Mouse (Mus musculus): Measurements from ENCODE around the gene Duxf3. TPM values are rescaled to one million over a fixed set of nuclear protein-coding genes. Genes with fewer than 3 reads are reported as not detected.

Duxf3 gene
- total and polyA plus RNA-seq, 3 experiments, result not detected

DNA sequence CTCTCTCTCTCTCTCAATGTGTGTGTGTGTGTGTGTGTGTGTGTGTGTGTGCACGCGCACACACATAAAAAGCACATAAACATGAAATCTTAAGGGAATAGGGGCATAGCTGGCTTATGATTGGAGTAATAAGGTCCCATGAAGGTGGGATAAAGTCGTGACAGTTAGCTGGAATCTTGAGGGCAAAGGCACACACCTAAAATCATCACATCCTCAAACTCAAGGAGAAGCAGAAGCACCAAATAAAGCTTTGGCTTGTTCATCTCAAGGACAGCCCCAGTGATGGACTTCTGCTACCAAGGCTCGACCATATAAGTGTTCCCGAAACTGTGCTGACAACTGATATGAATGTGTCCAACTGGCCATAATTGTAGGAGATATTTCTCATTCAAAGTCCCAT is 17.5 kb downstream of the Duxf3 start:
- no peaks in the 10 kb centered on the region for H3K9me3 ChIP-seq (replicated peaks; ENCODE audit: insufficient read depth, low read length)
- H3K9ac ChIP-seq (ENCODE audit: control insufficient read depth, low read depth, low read length, poor library complexity, severe bottlenecking), result no peak overlapping the region
- no peak overlapping the region for H3K4me3 ChIP-seq (ENCODE audit: control insufficient read depth in 1 of 2, insufficient read depth in 1 of 2, low read depth in 2 of 2, low read length in 2 of 2)
- H3K27me3 ChIP-seq (ENCODE audit: control insufficient read depth in 1 of 2, insufficient read depth in 2 of 2, low read length in 2 of 2), result no peaks in the 10 kb centered on the region
- no peaks in the 10 kb centered on the region for H3K79me2 ChIP-seq (ENCODE audit: control insufficient read depth, insufficient read depth, low read length, poor library complexity)
- H3K4me1 ChIP-seq (ENCODE audit: control insufficient read depth in 1 of 2, insufficient read depth in 2 of 2, low read length in 2 of 2), result no peaks in the 10 kb centered on the region
- no peaks in the 10 kb centered on the region for H3K36me3 ChIP-seq (ENCODE audit: control insufficient read depth in 1 of 2, insufficient read depth in 2 of 2, low read length in 2 of 2)
- no peak for DNase-seq (ENCODE audit: low read depth, low spot score)
- TF ChIP-seq NELFE (IDR thresholded peaks at IDR 0.05; ENCODE audit: low read depth, low read length) (no peak), UBTF (IDR thresholded peaks at IDR 0.05; ENCODE audit: borderline replicate concordance, insufficient read depth, low read depth, low read length) (no peak), JUND (IDR thresholded peaks at IDR 0.05; ENCODE audit: low read depth, low read length) (no peak), POLR2A (IDR thresholded peaks at IDR 0.05; ENCODE audit: control insufficient read depth in 1 of 2, insufficient read depth in 1 of 2, low read depth in 1 of 2, low read length in 2 of 2, poor library complexity in 1 of 2) (no peak), SMC3 (IDR thresholded peaks at IDR 0.05; ENCODE audit: low read depth, low read length) (no peak), ELF1 (IDR thresholded peaks at IDR 0.05; ENCODE audit: low read depth, low read length) (no peak), CHD1 (IDR thresholded peaks at IDR 0.05; ENCODE audit: low read depth, low read length) (no peak), KAT2A (conservative IDR thresholded peaks at IDR 0.05; ENCODE audit: low read depth, low read length) (no peak)
- no peak overlapping the region for H3K27ac ChIP-seq (ENCODE audit: control insufficient read depth, low read depth, low read length)

GRCm38 (mm10) chr10:58214497-58214896 is 18.0 kb downstream of the Duxf3 start:
- no peaks in the 10 kb centered on the region for H3K9me3 ChIP-seq (replicated peaks; ENCODE audit: insufficient read depth, low read length)
- no peaks in the 10 kb centered on the region for H3K27me3 ChIP-seq (ENCODE audit: control insufficient read depth in 1 of 2, insufficient read depth in 2 of 2, low read length in 2 of 2)
- no peak for DNase-seq (ENCODE audit: low read depth, low spot score)
- H3K27ac ChIP-seq (ENCODE audit: control insufficient read depth, low read depth, low read length), result no peak overlapping the region
- no peak for TF ChIP-seq JUND (IDR thresholded peaks at IDR 0.05; ENCODE audit: low read depth, low read length)
- TF ChIP-seq MAX (IDR thresholded peaks at IDR 0.05; ENCODE audit: low read length), result no peak
- no peak for TF ChIP-seq ETS1 (IDR thresholded peaks at IDR 0.05; ENCODE audit: low read depth, low read length)
- TF ChIP-seq ZKSCAN1 (IDR thresholded peaks at IDR 0.05; ENCODE audit: low read depth, low read length), result no peak
- TF ChIP-seq TAL1 (IDR thresholded peaks at IDR 0.05; ENCODE audit: low read length), result no peak
- TF ChIP-seq ELF1 (IDR thresholded peaks at IDR 0.05; ENCODE audit: low read depth, low read length), result no peak
- H3K4me3 ChIP-seq (ENCODE audit: control insufficient read depth in 1 of 2, insufficient read depth in 1 of 2, low read depth in 2 of 2, low read length in 2 of 2), result no peak overlapping the region
- H3K9ac ChIP-seq (ENCODE audit: control insufficient read depth, low read depth, low read length, poor library complexity, severe bottlenecking), result no peak overlapping the region
- H3K79me2 ChIP-seq (ENCODE audit: control insufficient read depth, insufficient read depth, low read length, poor library complexity), result no peaks in the 10 kb centered on the region
- no peaks in the 10 kb centered on the region for H3K36me3 ChIP-seq (ENCODE audit: control insufficient read depth in 1 of 2, insufficient read depth in 2 of 2, low read length in 2 of 2)
- H3K4me1 ChIP-seq (ENCODE audit: control insufficient read depth in 1 of 2, insufficient read depth in 2 of 2, low read length in 2 of 2), result no peaks in the 10 kb centered on the region

DNA sequence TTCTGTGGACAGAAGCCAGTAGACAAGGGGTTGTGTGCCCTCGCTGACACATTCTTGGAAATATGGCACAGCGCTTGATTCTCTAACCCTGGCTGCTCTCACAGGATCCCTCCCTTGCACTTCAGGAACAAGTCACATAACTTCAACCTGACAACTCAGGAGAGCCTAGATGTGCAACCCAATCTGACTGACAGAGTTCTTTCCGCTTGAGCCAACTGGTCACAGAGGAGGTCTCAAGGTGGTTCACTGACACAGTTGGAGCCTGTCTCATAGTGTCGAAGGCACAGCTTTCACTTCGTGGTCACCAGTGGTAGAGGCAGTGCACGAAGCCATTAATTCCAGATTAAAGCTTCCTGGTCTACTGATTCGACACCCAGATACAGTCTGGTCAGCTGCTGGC is 20.2 kb downstream of the Duxf3 start:
- no peaks in the 10 kb centered on the region for H3K4me1 ChIP-seq (ENCODE audit: control insufficient read depth in 1 of 2, insufficient read depth in 2 of 2, low read length in 2 of 2)
- no peaks in the 10 kb centered on the region for H3K79me2 ChIP-seq (ENCODE audit: control insufficient read depth, insufficient read depth, low read length, poor library complexity)
- no peak overlapping the region for H3K4me3 ChIP-seq (ENCODE audit: control insufficient read depth in 1 of 2, insufficient read depth in 1 of 2, low read depth in 2 of 2, low read length in 2 of 2)
- H3K9me3 ChIP-seq (replicated peaks; ENCODE audit: insufficient read depth, low read length), result no peaks in the 10 kb centered on the region
- no peaks in the 10 kb centered on the region for H3K36me3 ChIP-seq (ENCODE audit: control insufficient read depth in 1 of 2, insufficient read depth in 2 of 2, low read length in 2 of 2)
- H3K27me3 ChIP-seq (ENCODE audit: control insufficient read depth in 1 of 2, insufficient read depth in 2 of 2, low read length in 2 of 2), result no peaks in the 10 kb centered on the region
- no peak overlapping the region for H3K27ac ChIP-seq (ENCODE audit: control insufficient read depth, low read depth, low read length)
- no peak overlapping the region for H3K9ac ChIP-seq (ENCODE audit: control insufficient read depth, low read depth, low read length, poor library complexity, severe bottlenecking)
- TF ChIP-seq TBP (IDR thresholded peaks at IDR 0.05; ENCODE audit: low read depth, low read length) (no peak), HCFC1 (IDR thresholded peaks at IDR 0.05; ENCODE audit: low read depth, low read length) (no peak)
- no peak for DNase-seq (ENCODE audit: low read depth, low spot score)
